Mouse (Mus musculus): ENCODE measurements at regions not wholly inside any gene's neighbourhood (a gene's known extent, or its start where the extent isn't known, plus 50 kb on each side); places are given as distances from the start of the nearest gene placed in this dataset.

DNA sequence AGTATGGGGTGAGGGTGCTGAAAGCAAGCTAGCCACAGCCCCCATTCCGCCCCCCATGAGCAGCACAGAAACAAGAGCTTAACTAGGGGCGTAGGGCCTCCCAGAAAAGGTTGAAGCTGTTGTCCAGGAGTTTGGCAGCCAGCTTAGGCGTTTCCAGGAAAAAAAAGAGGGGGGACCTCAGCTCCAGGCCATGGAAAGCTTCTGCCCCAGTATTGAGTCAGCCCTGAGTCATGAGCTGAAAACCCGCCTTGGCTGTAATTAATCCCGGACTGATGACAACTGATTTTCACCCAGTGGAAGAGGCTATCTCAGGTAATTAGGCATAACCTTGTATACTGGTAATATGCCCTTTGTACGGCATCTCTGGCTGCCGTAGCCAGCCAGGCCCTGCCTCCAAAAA lies 251.3 kb downstream of the Bcl11b start:
- TF ChIP-seq TCF12 (IDR thresholded peaks at IDR 0.05; ENCODE audit: insufficient read depth, poor library complexity, severe bottlenecking), result no peak
- TF ChIP-seq POLR2A (IDR thresholded peaks at IDR 0.05; ENCODE audit: insufficient read length, low read depth), result no peak
- TF ChIP-seq MYOD1 (IDR thresholded peaks at IDR 0.05; ENCODE audit: control insufficient read depth in 1 of 3, insufficient read length in 2 of 3, low read depth in 2 of 3), result no peak
- TF ChIP-seq REST (IDR thresholded peaks at IDR 0.05; ENCODE audit: insufficient read depth, insufficient read length), result no peak
- TF ChIP-seq USF1 (IDR thresholded peaks at IDR 0.05; ENCODE audit: low read depth), result no peak
- TF ChIP-seq MYOG (IDR thresholded peaks at IDR 0.05; ENCODE audit: control insufficient read depth in 1 of 3, insufficient read depth in 1 of 3, insufficient read length in 2 of 3, low read depth in 2 of 3), result no peak
